Mouse (Mus musculus): ENCODE results near the gene Slc38a4.

Slc38a4 gene

DNA sequence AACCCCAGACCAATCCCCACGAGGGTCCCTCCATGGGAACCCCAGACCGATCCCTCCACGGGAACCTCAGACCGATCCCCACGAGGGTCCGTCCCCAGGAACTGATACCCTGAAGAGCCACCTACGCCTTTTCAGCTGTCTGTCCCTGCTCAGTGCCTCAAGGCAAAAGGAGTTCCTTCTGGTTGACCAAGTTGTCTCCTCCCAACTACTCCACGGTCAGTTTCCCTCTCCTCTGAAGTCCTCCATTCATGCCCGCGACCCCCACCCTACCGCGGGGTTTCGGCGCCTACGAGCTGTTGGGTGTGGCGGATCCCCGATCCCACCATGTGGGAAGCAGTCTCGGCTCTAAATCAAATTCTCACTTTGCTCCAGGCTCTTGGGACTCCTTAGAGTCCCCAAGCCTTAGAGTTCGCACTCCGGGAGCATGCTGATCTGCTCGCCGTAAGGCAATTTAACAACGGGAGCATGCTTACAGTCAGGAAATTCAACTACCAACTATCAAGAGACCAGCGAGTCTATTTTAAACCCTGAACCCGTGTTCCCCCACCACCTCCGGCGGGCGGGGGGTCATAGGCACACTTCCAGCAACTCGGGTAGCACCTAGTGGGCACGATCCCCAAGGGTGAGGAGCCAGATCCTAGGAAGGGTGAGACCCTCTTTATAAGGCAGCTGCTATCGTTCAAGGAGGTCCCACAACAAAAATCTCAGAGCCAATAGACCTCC lies 828 bp downstream of the Slc38a4 start:
- DNase-seq (ENCODE audit: low spot score in 2 of 2) = no peak

- no peak for DNase-seq (ENCODE audit: low spot score in 2 of 2)
Measured at GRCm38 (mm10) chr15:97054131-97054530, 1.6 kb downstream of the Slc38a4 start.

DNA sequence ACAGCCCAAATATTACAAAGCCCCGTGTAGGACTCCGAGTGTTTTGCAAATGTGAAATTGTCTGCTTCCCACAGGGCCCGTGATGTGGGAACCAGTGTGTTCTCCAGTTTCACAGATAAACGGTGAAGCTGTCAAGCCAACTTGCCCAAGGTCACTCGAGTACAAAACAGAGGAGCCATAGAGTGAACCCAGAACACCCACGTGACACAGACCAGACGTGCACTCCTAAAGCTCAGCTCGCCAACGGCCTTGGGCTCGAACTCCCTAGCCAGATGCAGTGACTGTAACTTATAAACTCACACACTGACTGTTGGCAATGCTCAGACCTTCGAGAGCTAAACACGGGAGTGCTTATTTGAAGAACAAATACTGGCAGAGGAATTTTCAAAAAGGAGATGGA lies 5.3 kb downstream of the Slc38a4 start:
- DNase-seq (ENCODE audit: low spot score in 2 of 2) = no peak

DNA sequence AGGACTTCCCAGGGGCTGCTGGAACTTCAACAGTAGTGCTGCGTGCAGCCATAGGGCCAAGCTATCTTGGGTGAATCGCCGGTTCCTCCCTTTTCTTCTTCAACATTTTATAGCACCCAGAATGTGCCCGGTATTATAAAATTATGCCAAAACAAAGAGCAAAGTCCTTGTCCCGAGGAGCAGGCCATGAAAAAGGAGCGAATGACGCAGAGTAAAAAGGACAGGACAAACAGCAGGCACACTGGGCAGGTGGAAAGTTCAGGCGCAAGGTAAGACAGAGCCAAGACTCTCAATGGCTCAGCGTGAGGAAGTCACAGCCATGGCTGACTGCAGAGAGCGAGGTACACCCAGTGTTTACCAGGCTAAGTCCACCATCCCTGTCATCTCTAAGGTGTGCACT lies 5.7 kb downstream of the Slc38a4 start:
- DNase-seq (ENCODE audit: low spot score in 2 of 2) = no peak

- no peak for DNase-seq (ENCODE audit: low spot score in 2 of 2)
Measured at GRCm38 (mm10) chr15:97049281-97049841, 6.4 kb downstream of the Slc38a4 start.

- DNase-seq (ENCODE audit: low spot score in 2 of 2) = no peak
Measured at GRCm38 (mm10) chr15:97048267-97048666, 7.5 kb downstream of the Slc38a4 start.

DNA sequence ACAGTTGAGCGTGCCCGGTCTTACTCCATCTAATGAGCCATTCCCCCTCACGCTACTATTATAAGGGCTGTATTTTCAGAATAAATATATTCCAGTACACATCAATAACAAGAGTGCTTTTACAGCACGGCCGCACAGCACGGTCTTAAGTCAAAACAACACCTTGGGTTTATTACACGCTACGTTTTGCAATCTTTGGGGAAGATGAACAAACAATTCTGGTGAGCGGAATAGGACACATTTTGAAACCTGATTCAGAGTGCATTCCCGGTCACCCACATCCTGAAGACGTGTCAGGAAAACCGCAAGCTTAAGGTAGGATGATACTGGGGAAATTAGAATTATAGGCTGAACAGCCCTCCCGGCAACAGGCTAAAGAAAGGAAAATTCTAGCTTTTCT lies 11.8 kb downstream of the Slc38a4 start:
- DNase-seq (ENCODE audit: low spot score in 2 of 2) = no peak

GRCm38 (mm10) chr15:97042001-97042491 lies 13.7 kb downstream of the Slc38a4 start:
- no peak for DNase-seq (ENCODE audit: low spot score in 2 of 2)

DNA sequence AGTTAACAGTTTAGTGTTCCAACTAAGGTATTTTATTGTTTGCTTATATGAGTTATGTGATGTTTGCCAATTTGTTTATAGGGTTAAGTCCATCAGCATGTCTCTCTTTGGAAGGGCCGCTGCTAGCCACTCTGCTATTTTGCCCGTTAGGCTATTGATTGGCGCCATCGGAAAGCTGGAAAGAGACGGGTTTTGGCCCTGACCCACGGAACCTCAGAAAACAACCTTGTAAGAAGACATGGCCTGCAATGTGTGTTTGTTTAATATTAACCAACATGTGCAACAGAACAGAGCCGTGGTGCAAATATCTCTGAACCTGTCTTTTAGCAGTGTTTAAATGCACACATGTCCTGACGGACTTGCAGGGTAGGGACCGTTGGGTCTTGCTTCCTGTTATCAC lies 14.6 kb downstream of the Slc38a4 start:
- DNase-seq (ENCODE audit: low spot score in 2 of 2) = no peak

- no peak for DNase-seq (ENCODE audit: low spot score in 2 of 2)
Measured at GRCm38 (mm10) chr15:97037710-97038109, 18.0 kb downstream of the Slc38a4 start.

- no peak for DNase-seq (ENCODE audit: low spot score in 2 of 2)
Measured at GRCm38 (mm10) chr15:97035892-97036291, 19.9 kb downstream of the Slc38a4 start.

DNA sequence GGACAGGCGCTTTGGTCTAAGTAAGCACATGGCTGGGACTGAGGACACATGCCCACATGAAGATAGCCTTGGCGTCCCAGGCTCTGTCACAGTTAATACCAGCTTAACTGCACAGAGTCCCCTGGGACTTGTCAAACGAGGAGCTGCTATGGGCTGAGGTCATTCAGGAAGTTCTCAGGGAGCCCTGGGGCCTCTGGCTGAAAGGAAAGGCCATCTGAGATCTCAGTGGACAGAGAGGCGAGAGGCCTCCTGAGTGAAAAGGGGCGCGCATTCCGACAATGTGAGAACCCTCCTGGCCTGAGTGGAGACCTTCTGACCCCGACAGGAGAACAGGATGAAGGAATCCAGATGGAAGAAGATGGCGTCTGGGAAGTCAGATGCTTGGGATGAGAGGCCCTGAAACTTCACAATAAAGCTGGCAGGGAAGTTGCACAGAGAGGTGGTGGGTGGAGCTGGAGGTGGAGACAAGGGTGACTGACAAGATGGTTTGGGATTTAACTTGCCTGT lies 22.2 kb downstream of the Slc38a4 start:
- no peak for DNase-seq (ENCODE audit: low spot score in 2 of 2)

- DNase-seq (ENCODE audit: low spot score in 2 of 2) = no peak
Measured at GRCm38 (mm10) chr15:97031886-97032285, 23.9 kb downstream of the Slc38a4 start.

- no peak for DNase-seq (ENCODE audit: low spot score in 2 of 2)
Measured at GRCm38 (mm10) chr15:97030984-97031492, 24.7 kb downstream of the Slc38a4 start.

GRCm38 (mm10) chr15:97030136-97030535 lies 25.6 kb downstream of the Slc38a4 start:
- no peak for DNase-seq (ENCODE audit: low spot score in 2 of 2)

DNA sequence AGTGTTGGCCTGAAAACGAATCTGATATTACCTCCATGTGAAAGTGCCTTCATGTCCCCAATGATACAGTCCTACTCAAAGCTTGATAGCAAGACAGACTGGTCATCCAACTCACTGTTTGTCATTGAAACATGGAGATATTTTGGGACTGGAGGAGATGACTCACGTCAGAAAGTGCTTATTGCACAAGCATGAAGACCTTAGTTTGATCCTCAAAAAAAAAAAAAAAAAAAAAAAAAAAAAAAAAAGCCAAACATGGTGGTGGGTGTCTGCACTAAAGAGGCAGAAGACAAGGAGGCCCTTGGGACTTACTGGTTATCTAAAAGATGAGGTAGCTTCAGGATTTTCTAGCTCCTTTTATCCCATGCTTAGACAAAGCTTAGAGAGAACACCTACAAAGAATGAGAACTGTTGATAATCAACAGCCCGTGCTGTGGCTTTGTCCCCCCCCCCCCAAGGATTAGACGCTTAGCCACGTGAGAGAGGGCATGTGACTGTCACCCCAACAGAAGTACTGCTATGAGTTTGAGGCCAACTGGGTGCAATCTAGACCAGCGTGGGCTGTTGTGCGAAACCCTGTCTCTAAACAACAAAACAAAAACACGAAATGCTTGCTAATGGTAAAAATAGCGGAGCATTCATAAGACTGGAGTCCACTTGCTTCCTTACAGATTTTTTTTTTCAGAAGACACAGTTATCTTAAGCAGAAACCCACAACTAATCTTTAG lies 26.5 kb downstream of the Slc38a4 start:
- no peak for DNase-seq (ENCODE audit: low spot score in 2 of 2)

DNA sequence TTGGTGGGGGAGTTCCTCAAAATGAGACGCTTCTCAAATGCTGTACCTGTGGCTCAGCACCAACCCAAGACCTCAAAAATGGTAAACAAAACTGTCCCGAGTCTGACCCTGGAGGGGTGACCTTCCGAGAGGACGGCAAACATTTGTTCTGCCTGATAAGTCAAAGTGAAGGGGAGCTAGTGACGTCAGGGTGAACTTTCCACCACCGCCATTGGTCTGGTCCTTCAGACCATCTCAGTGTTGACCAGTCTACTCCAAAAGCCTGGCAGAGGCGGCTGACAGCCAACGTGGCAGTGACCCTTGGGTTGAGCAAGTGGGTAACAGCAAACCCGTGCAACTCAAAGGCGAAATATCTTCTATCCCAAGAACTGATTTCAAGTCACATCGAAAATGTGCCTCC lies 27.1 kb downstream of the Slc38a4 start:
- DNase-seq (ENCODE audit: low spot score in 2 of 2) = no peak

DNA sequence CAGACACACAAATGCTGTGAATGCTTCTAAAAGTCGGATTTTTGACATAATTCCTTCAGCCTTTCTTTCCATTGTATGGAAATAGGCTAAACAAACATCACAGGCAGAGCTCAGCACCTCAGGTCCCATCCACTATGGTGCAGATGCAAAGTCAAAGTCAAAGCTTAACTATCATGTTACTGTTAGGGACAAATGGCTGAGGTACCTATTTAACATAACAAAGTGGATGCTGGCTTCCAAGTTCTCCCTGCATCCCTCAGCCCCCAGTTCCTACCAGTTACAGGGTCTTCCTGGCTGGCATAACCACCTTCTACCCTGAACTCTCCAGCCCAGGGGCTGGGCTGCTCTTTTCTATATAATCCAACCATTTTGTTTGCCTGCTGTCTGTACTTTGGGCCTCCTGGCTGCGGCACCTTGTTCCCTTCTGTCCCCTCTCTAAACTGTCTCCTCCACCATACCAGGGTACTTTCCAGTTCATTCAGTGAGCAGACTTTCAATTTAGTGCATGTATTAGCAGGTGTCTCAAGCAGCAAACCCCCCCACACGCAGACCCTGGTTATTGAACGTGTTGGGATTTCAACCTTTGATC lies 27.6 kb downstream of the Slc38a4 start:
- no peak for DNase-seq (ENCODE audit: low spot score in 2 of 2)

- no peak for DNase-seq (ENCODE audit: low spot score in 2 of 2)
Measured at GRCm38 (mm10) chr15:97026670-97027069, 29.1 kb downstream of the Slc38a4 start.

DNA sequence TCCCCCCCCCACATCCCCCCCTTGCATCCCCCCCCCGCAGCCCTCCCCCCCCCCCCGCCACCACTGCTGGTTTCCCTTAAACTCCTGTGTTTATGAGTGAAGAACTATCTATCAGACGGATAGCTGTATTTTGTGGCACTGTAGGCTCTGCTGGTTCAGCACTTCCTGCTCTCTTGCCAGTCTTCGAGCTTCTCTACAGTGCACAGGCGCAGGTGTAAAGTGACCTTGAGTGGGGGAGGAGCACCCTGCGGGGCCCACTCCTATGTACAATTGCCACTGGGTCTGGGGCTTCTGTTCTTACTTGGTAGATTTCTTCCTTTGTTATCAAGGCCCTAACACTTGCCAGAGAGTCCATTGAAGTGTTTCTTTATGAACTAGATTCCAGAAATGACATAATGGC lies 33.0 kb downstream of the Slc38a4 start:
- no peak for DNase-seq (ENCODE audit: low spot score in 2 of 2)

- DNase-seq (ENCODE audit: low spot score in 2 of 2) = no peak
Measured at GRCm38 (mm10) chr15:97022213-97022612, 33.5 kb downstream of the Slc38a4 start.

GRCm38 (mm10) chr15:97020221-97020620 lies 35.5 kb downstream of the Slc38a4 start:
- DNase-seq (ENCODE audit: low spot score in 2 of 2) = no peak
